Mouse (Mus musculus): ENCODE data around the gene Slc6a8. TPM values are rescaled to one million over a fixed set of nuclear protein-coding genes. Genes with fewer than 3 reads are reported as not detected.

Slc6a8 gene
- polyA plus RNA-seq, 1 experiment, result 76.8 TPM

DNA sequence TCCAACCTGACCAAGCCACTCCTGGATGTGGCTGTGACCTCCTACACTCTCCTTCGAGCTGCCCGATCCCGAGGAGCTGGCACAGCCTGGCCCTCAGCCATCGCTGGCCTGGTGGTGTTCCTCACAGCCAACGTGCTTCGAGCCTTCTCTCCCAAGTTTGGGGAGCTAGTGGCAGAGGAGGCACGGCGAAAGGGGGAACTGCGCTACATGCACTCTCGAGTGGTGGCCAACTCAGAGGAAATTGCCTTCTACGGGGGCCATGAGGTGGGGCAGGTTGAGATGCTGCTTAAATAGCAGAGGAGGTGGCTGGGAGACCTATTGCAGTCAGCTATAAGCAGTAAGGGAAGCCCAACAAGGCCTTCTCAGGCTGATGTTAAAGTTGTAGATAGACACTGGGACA lies 44.7 kb downstream of the Slc6a8 start:
- H3K4me3 ChIP-seq (ENCODE audit: low read depth, low read length), result peak overlapping the region; percentile 39

DNA sequence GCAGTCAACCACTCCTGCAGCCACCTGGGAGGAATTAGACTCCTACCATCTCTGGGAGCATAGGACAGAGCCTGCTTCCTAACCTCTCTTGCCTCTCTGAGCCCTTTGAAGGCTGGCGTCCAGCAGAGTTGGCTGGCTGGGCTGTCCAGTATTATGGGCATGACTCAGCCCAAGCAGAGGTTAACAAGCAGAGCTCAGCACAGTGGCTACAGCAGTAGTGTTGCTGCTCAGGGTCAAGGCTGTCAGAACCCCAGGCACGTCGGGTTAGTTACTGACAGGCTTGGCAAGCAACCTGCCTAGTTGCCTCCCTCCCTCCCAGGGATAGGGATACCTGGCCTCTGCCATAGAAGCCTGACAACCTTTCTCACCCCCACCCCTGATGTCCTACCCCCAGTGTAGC lies 45.3 kb downstream of the Slc6a8 start:
- H3K4me1 ChIP-seq (ENCODE audit: control insufficient read depth, insufficient read depth, low read length), result peaks cover 4% of the 10 kb centered on the region
- H3K27ac ChIP-seq (ENCODE audit: insufficient read depth, low read length), result no peak overlapping the region
- TF ChIP-seq POLR2A (IDR thresholded peaks at IDR 0.05; ENCODE audit: insufficient read depth, low read length) (no peak), CTCF (IDR thresholded peaks at IDR 0.05; ENCODE audit: low read depth, low read length) (no peak), EP300 (IDR thresholded peaks at IDR 0.05; ENCODE audit: insufficient read depth, low read depth, low read length) (no peak)
- H3K36me3 ChIP-seq (ENCODE audit: control insufficient read depth, insufficient read depth, low read length, poor library complexity, severe bottlenecking), result peaks cover 9% of the 10 kb centered on the region
- H3K4me3 ChIP-seq (ENCODE audit: low read depth, low read length), result no peak overlapping the region
- H3K27me3 ChIP-seq (ENCODE audit: control insufficient read depth, insufficient read depth, low read length, poor library complexity, severe bottlenecking), result no peaks in the 10 kb centered on the region
- no peak overlapping the region for H3K9ac ChIP-seq (ENCODE audit: low read depth, poor library complexity, severe bottlenecking)
- no peaks in the 10 kb centered on the region for H3K9me3 ChIP-seq (replicated peaks; ENCODE audit: control insufficient read depth, insufficient read depth, low read length, poor library complexity, severe bottlenecking)

More for the DNA sequence above, 44.7 kb downstream of the Slc6a8 start:
- TF ChIP-seq EP300 (IDR thresholded peaks at IDR 0.05; ENCODE audit: insufficient read depth, low read depth, low read length) (no peak), CTCF (IDR thresholded peaks at IDR 0.05; ENCODE audit: low read depth, low read length) (no peak), POLR2A (IDR thresholded peaks at IDR 0.05; ENCODE audit: insufficient read depth, low read length) (no peak)
- Histone ChIP-seq H3K9ac (ENCODE audit: low read depth, poor library complexity, severe bottlenecking) (peak overlapping the region; percentile 26; the same call in 1 of the 2 replicates), H3K9me3 (replicated peaks; ENCODE audit: control insufficient read depth, insufficient read depth, low read length, poor library complexity, severe bottlenecking) (no peaks in the 10 kb centered on the region), H3K27ac (ENCODE audit: insufficient read depth, low read length) (no peak overlapping the region), H3K27me3 (ENCODE audit: control insufficient read depth, insufficient read depth, low read length, poor library complexity, severe bottlenecking) (no peaks in the 10 kb centered on the region), H3K4me1 (ENCODE audit: control insufficient read depth, insufficient read depth, low read length) (peaks cover 4% of the 10 kb centered on the region), H3K36me3 (ENCODE audit: control insufficient read depth, insufficient read depth, low read length, poor library complexity, severe bottlenecking) (peaks cover 13% of the 10 kb centered on the region)

DNA sequence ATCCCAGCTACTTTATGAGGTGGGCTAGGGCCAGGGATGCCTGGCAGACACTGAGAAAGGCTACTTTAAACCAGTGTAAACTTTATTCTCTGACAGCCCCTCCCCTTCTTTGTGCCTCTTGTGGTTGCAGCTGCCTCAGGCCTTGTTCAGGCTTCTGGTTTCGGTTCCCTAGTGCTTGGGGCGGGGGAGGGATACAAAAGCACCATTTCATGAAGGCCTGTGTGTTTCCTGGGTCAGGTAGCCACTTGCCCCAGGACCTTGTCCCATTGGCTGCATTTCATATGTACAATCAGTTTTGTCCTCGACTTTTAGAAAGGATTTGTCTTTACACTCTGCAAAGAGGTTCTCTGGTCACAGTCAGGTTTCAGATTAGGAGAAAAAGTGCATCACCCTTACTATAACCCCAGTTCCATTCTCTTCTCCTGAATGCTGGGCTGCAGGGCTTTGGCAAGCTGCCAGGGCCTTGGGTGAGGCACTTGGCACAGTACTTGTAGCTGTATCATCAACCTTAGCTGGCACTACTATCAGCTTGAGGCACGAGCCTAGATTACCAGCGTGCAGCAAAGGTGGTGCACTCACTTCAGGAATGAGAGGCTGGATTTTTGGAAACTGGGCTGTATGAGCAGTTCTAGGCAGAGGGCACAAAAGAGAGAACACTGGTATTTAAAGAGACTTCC lies 45.9 kb downstream of the Slc6a8 start:
- Histone ChIP-seq H3K9ac (ENCODE audit: low read depth, poor library complexity, severe bottlenecking) (no peak overlapping the region), H3K4me3 (ENCODE audit: low read depth, low read length) (no peak overlapping the region), H3K9me3 (replicated peaks; ENCODE audit: control insufficient read depth, insufficient read depth, low read length, poor library complexity, severe bottlenecking) (no peaks in the 10 kb centered on the region), H3K27me3 (ENCODE audit: control insufficient read depth, insufficient read depth, low read length, poor library complexity, severe bottlenecking) (no peaks in the 10 kb centered on the region), H3K4me1 (ENCODE audit: control insufficient read depth, insufficient read depth, low read length) (peaks cover 4% of the 10 kb centered on the region), H3K36me3 (ENCODE audit: control insufficient read depth, insufficient read depth, low read length, poor library complexity, severe bottlenecking) (peaks cover 7% of the 10 kb centered on the region), H3K27ac (ENCODE audit: insufficient read depth, low read length) (no peak overlapping the region)
- TF ChIP-seq EP300 (IDR thresholded peaks at IDR 0.05; ENCODE audit: insufficient read depth, low read depth, low read length) (no peak), CTCF (IDR thresholded peaks at IDR 0.05; ENCODE audit: low read depth, low read length) (no peak), POLR2A (IDR thresholded peaks at IDR 0.05; ENCODE audit: insufficient read depth, low read length) (no peak)

DNA sequence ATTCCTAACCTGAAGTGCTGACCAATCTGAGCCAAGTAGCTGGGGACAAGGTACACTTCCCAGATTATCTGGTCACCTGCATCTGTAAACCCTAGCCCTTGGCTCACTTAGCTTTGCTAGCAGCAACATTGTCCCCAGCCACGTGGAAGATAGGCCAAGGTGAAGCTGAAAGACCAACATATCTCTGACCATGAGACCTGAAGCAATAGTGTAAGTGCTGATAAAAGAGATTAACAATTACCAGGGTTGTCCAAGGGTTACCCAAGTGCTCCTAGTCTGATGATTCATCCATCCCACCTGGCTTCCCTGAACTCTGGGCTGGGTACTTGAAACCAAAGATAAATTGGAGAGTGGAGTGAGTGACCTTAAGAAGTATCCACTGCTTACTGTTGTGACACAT lies 58.0 kb downstream of the Slc6a8 start:
- no peaks in the 10 kb centered on the region for H3K4me1 ChIP-seq (ENCODE audit: control insufficient read depth, insufficient read depth, low read length)
- no peaks in the 10 kb centered on the region for H3K27me3 ChIP-seq (ENCODE audit: control insufficient read depth, insufficient read depth, low read length, poor library complexity, severe bottlenecking)
- no peak overlapping the region for H3K4me3 ChIP-seq (ENCODE audit: low read depth, low read length)
- no peaks in the 10 kb centered on the region for H3K9me3 ChIP-seq (replicated peaks; ENCODE audit: control insufficient read depth, insufficient read depth, low read length, poor library complexity, severe bottlenecking)
- no peak overlapping the region for H3K9ac ChIP-seq (ENCODE audit: low read depth, poor library complexity, severe bottlenecking)
- H3K27ac ChIP-seq (ENCODE audit: insufficient read depth, low read length), result no peak overlapping the region
- no peaks in the 10 kb centered on the region for H3K36me3 ChIP-seq (ENCODE audit: control insufficient read depth, insufficient read depth, low read length, poor library complexity, severe bottlenecking)
- TF ChIP-seq POLR2A (IDR thresholded peaks at IDR 0.05; ENCODE audit: insufficient read depth, low read length) (no peak), EP300 (IDR thresholded peaks at IDR 0.05; ENCODE audit: insufficient read depth, low read depth, low read length) (no peak), CTCF (IDR thresholded peaks at IDR 0.05; ENCODE audit: low read depth, low read length) (no peak)

Other genes with a start within 250 kb of the Slc6a8 start
- not detected in 2 replicates for gene Trex2, start 237.8 kb upstream of the Slc6a8 start, polyA plus RNA-seq (2011; ENCODE audit: insufficient read depth, insufficient read length, low read depth, missing spikeins)
- gene Haus7, start 214.1 kb upstream of the Slc6a8 start, polyA plus RNA-seq (2011; ENCODE audit: insufficient read depth, insufficient read length, low read depth, missing spikeins), result 26.2 and 26.3 TPM in 2 replicates
- 67.3 and 77.7 TPM in 2 replicates for gene Bgn, start 189.5 kb upstream of the Slc6a8 start, polyA plus RNA-seq (2011; ENCODE audit: insufficient read depth, insufficient read length, low read depth, missing spikeins)
- 0.31 TPM in 1 of 2 replicates, not detected in the other for gene Atp2b3, start 170.1 kb upstream of the Slc6a8 start, polyA plus RNA-seq (2011; ENCODE audit: insufficient read depth, insufficient read length, low read depth, missing spikeins)
- 214 and 216 TPM in 2 replicates for gene Dusp9, start 33.7 kb upstream of the Slc6a8 start, polyA plus RNA-seq (2011; ENCODE audit: insufficient read depth, insufficient read length, low read depth, missing spikeins)
- gene Pnck, start 13.0 kb upstream of the Slc6a8 start, polyA plus RNA-seq (2011; ENCODE audit: insufficient read depth, insufficient read length, low read depth, missing spikeins), result 3.9 and 5.1 TPM in 2 replicates
- gene Bcap31, start 43.0 kb downstream of the Slc6a8 start, polyA plus RNA-seq (2011; ENCODE audit: insufficient read depth, insufficient read length, low read depth, missing spikeins), result 120 and 123 TPM in 2 replicates
- 8.0 and 10.3 TPM in 2 replicates for gene Abcd1, start 43.4 kb downstream of the Slc6a8 start, polyA plus RNA-seq (2011; ENCODE audit: insufficient read depth, insufficient read length, low read depth, missing spikeins)
- gene Plxnb3, start 83.9 kb downstream of the Slc6a8 start, polyA plus RNA-seq (2011; ENCODE audit: insufficient read depth, insufficient read length, low read depth, missing spikeins), result not detected in 2 replicates
- gene Srpk3, start 101.3 kb downstream of the Slc6a8 start, polyA plus RNA-seq (2011; ENCODE audit: insufficient read depth, insufficient read length, low read depth, missing spikeins), result not detected in 2 replicates
- gene Idh3g, start 113.7 kb downstream of the Slc6a8 start, polyA plus RNA-seq (2011; ENCODE audit: insufficient read depth, insufficient read length, low read depth, missing spikeins), result 147 and 151 TPM in 2 replicates
- gene Ssr4, start 113.9 kb downstream of the Slc6a8 start, polyA plus RNA-seq (2011; ENCODE audit: insufficient read depth, insufficient read length, low read depth, missing spikeins), result 108 and 132 TPM in 2 replicates
- gene Pdzd4, start 151.8 kb downstream of the Slc6a8 start, polyA plus RNA-seq (2011; ENCODE audit: insufficient read depth, insufficient read length, low read depth, missing spikeins), result 22.0 and 24.1 TPM in 2 replicates
- gene Avpr2, start 219.0 kb downstream of the Slc6a8 start, polyA plus RNA-seq (2011; ENCODE audit: insufficient read depth, insufficient read length, low read depth, missing spikeins), result not detected in 2 replicates
- gene L1cam, start 223.0 kb downstream of the Slc6a8 start, polyA plus RNA-seq (2011; ENCODE audit: insufficient read depth, insufficient read length, low read depth, missing spikeins), result 3.4 and 4.5 TPM in 2 replicates
- gene Arhgap4, start 248.7 kb downstream of the Slc6a8 start, polyA plus RNA-seq (2011; ENCODE audit: insufficient read depth, insufficient read length, low read depth, missing spikeins), result 3.5 and 4.7 TPM in 2 replicates
- gene Naa10, start 248.8 kb downstream of the Slc6a8 start, polyA plus RNA-seq (2011; ENCODE audit: insufficient read depth, insufficient read length, low read depth, missing spikeins), result 77.1 and 87.9 TPM in 2 replicates